Mouse (Mus musculus): ENCODE results near the gene Zfp651.

- TF ChIP-seq CTCF (IDR thresholded peaks at IDR 0.05; ENCODE audit: low read depth, low read length) (no peak), GATA1 (IDR thresholded peaks at IDR 0.05; ENCODE audit: borderline replicate concordance, low read length) (no peak), GATA2 (IDR thresholded peaks at IDR 0.05; ENCODE audit: borderline replicate concordance, low read depth, low read length) (no peak)
Observed at GRCm38 (mm10) chr9:121718070-121718705, 40.9 kb upstream of the Zfp651 start.

Measured in G1E (cell line).